Mouse (Mus musculus): ENCODE measurements at regions not wholly inside any gene's neighbourhood (a gene's known extent, or its start where the extent isn't known, plus 50 kb on each side); places are given as distances from the start of the nearest gene placed in this dataset.

GRCm38 (mm10) chr1:35094873-35095272, 245.1 kb downstream of the Plekhb2 start:
- no peak for TF ChIP-seq MAZ (IDR thresholded peaks at IDR 0.05; ENCODE audit: low read depth, low read length)
- TF ChIP-seq USF2 (IDR thresholded peaks at IDR 0.05; ENCODE audit: borderline replicate concordance in 1 of 2, insufficient read depth in 1 of 2, low read depth in 1 of 2, low read length in 2 of 2), result no peak
- TF ChIP-seq RCOR1 (IDR thresholded peaks at IDR 0.05; ENCODE audit: low read depth, low read length), result no peak
- Histone ChIP-seq H3K4me3 (ENCODE audit: control insufficient read depth in 1 of 2, insufficient read depth in 1 of 2, low read depth in 2 of 2, low read length in 2 of 2) (no peak overlapping the region), H3K79me2 (ENCODE audit: control insufficient read depth, insufficient read depth, low read length, poor library complexity) (no peaks in the 10 kb centered on the region), H3K36me3 (ENCODE audit: control insufficient read depth in 1 of 2, insufficient read depth in 2 of 2, low read length in 2 of 2) (no peaks in the 10 kb centered on the region), H3K27me3 (ENCODE audit: control insufficient read depth in 1 of 2, insufficient read depth in 2 of 2, low read length in 2 of 2) (no peaks in the 10 kb centered on the region), H3K9ac (ENCODE audit: control insufficient read depth, low read depth, low read length, poor library complexity, severe bottlenecking) (no peak overlapping the region), H3K27ac (ENCODE audit: control insufficient read depth, low read depth, low read length) (no peak overlapping the region), H3K9me3 (replicated peaks; ENCODE audit: insufficient read depth, low read length) (no peaks in the 10 kb centered on the region), H3K4me1 (ENCODE audit: control insufficient read depth in 1 of 2, insufficient read depth in 2 of 2, low read length in 2 of 2) (no peaks in the 10 kb centered on the region)
- no peak for DNase-seq (ENCODE audit: low read depth, low spot score)

- Histone ChIP-seq H3K9me3 (replicated peaks; ENCODE audit: insufficient read depth, low read length) (no peaks in the 10 kb centered on the region), H3K27me3 (ENCODE audit: control insufficient read depth in 1 of 2, insufficient read depth in 2 of 2, low read length in 2 of 2) (no peaks in the 10 kb centered on the region), H3K79me2 (ENCODE audit: control insufficient read depth, insufficient read depth, low read length, poor library complexity) (no peaks in the 10 kb centered on the region), H3K36me3 (ENCODE audit: control insufficient read depth in 1 of 2, insufficient read depth in 2 of 2, low read length in 2 of 2) (no peaks in the 10 kb centered on the region), H3K27ac (ENCODE audit: control insufficient read depth, low read depth, low read length) (no peak overlapping the region), H3K4me1 (ENCODE audit: control insufficient read depth in 1 of 2, insufficient read depth in 2 of 2, low read length in 2 of 2) (no peaks in the 10 kb centered on the region), H3K9ac (ENCODE audit: control insufficient read depth, low read depth, low read length, poor library complexity, severe bottlenecking) (no peak overlapping the region), H3K4me3 (ENCODE audit: control insufficient read depth in 1 of 2, insufficient read depth in 1 of 2, low read depth in 2 of 2, low read length in 2 of 2) (no peak overlapping the region)
- DNase-seq (ENCODE audit: low read depth, low spot score), result no peak
- TF ChIP-seq CTCF (IDR thresholded peaks at IDR 0.05 in 2 of 3, conservative IDR thresholded peaks at IDR 0.05 in 1 of 3; ENCODE audit: control insufficient read depth in 1 of 3, insufficient read depth in 1 of 3, low read depth in 2 of 3, low read length in 3 of 3, poor library complexity in 1 of 3, severe bottlenecking in 1 of 3), result no peak
- TF ChIP-seq ZNF384 (IDR thresholded peaks at IDR 0.05; ENCODE audit: low read depth, low read length), result no peak
- no peak for TF ChIP-seq MEF2A (IDR thresholded peaks at IDR 0.05; ENCODE audit: extremely low read depth, insufficient replicate concordance, low read depth, low read length, poor library complexity, severe bottlenecking)
- TF ChIP-seq ETS1 (IDR thresholded peaks at IDR 0.05; ENCODE audit: low read depth, low read length), result no peak
Observed at GRCm38 (mm10) chr1:35095785-35096184, 246.0 kb downstream of the Plekhb2 start.

GRCm38 (mm10) chr1:35106665-35107064, 256.9 kb downstream of the Plekhb2 start:
- Histone ChIP-seq H3K9ac (ENCODE audit: control insufficient read depth, low read depth, low read length, poor library complexity, severe bottlenecking) (no peak overlapping the region), H3K4me1 (ENCODE audit: control insufficient read depth in 1 of 2, insufficient read depth in 2 of 2, low read length in 2 of 2) (no peaks in the 10 kb centered on the region), H3K27ac (ENCODE audit: control insufficient read depth, low read depth, low read length) (no peak overlapping the region), H3K79me2 (ENCODE audit: control insufficient read depth, insufficient read depth, low read length, poor library complexity) (no peaks in the 10 kb centered on the region), H3K4me3 (ENCODE audit: control insufficient read depth in 1 of 2, insufficient read depth in 1 of 2, low read depth in 2 of 2, low read length in 2 of 2) (no peak overlapping the region), H3K27me3 (ENCODE audit: control insufficient read depth in 1 of 2, insufficient read depth in 2 of 2, low read length in 2 of 2) (no peaks in the 10 kb centered on the region), H3K36me3 (ENCODE audit: control insufficient read depth in 1 of 2, insufficient read depth in 2 of 2, low read length in 2 of 2) (no peaks in the 10 kb centered on the region), H3K9me3 (replicated peaks; ENCODE audit: insufficient read depth, low read length) (no peaks in the 10 kb centered on the region)
- TF ChIP-seq ETS1 (IDR thresholded peaks at IDR 0.05; ENCODE audit: low read depth, low read length), result no peak
- no peak for TF ChIP-seq GABPA (IDR thresholded peaks at IDR 0.05; ENCODE audit: low read depth, low read length)
- TF ChIP-seq ZKSCAN1 (IDR thresholded peaks at IDR 0.05; ENCODE audit: low read depth, low read length), result no peak
- no peak for TF ChIP-seq HCFC1 (IDR thresholded peaks at IDR 0.05; ENCODE audit: low read depth, low read length)
- TF ChIP-seq JUND (IDR thresholded peaks at IDR 0.05; ENCODE audit: low read depth, low read length), result no peak
- TF ChIP-seq POLR2AphosphoS2 (IDR thresholded peaks at IDR 0.05; ENCODE audit: low read length), result no peak
- TF ChIP-seq NRF1 (IDR thresholded peaks at IDR 0.05; ENCODE audit: insufficient read depth, low read depth, low read length, poor library complexity, severe bottlenecking), result no peak
- TF ChIP-seq ZMIZ1 (IDR thresholded peaks at IDR 0.05; ENCODE audit: low read depth, low read length), result no peak
- no peak for TF ChIP-seq CHD1 (IDR thresholded peaks at IDR 0.05; ENCODE audit: low read depth, low read length)
- DNase-seq (ENCODE audit: low read depth, low spot score), result peak; percentile 1
